Mouse (Mus musculus): ENCODE measurements around the gene Gimap9. TPM values are rescaled to one million over a fixed set of nuclear protein-coding genes. Genes with fewer than 3 reads are reported as not detected.

Gimap9 gene
- total and polyA plus RNA-seq, 2 experiments from 2014 or later = 1.2 to 2.1 TPM

- H3K4me1 ChIP-seq (ENCODE audit: insufficient read depth, low read length) = no peaks in the 10 kb centered on the region
Measured at GRCm38 (mm10) chr6:48675400-48675930, 464 bp upstream of the Gimap9 start.

DNA sequence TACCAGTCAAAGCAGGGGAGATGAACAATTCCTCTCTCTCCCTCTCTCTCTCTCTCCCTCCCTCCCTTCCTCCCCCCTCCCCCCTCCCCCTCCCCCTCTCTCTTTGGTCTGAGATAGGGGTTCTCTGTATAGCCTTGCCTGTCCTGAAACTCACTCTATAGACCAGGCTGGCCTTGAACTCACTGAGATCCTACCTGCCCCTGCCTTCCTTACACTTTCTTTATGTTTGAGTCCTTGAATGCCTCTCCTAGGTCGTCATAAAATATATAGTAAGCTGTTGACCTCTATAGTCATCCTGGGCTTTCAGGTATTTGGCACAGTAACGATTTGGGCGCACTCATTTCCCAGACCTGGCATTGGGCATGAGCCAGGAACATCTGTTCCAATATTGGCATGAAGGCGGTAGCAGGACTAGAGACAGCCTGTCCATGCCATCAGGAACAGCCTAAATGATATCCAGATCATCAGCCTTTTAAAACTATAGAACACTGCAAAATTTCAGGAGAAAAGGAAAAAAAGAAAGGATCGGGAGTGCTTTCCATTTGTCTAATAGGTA is 1.0 kb downstream of the Gimap9 start:
- Histone ChIP-seq H3K4me2 (ENCODE audit: low read depth, low read length) (no peak overlapping the region), H3K36me3 (ENCODE audit: insufficient read depth, low read length) (no peaks in the 10 kb centered on the region), H3K4me1 (ENCODE audit: insufficient read depth, low read length) (no peaks in the 10 kb centered on the region), H3K4me3 (ENCODE audit: low read length) (no peak overlapping the region), H3K9ac (replicated peaks; ENCODE audit: low read length) (no peak overlapping the region), H3K27ac (no peak overlapping the region), H3K9me3 (ENCODE audit: low read length) (no peaks in the 10 kb centered on the region), H3K27me3 (ENCODE audit: insufficient read depth, low read length) (no peaks in the 10 kb centered on the region)
- ATAC-seq = no peak
- DNase-seq (ENCODE audit: low spot score) = no peak
- 73% methylated on average over 5 of the region's 5 CpGs for WGBS
- no peak for TF ChIP-seq CTCF (IDR thresholded peaks at IDR 0.05; ENCODE audit: low read depth)

More at GRCm38 (mm10) chr6:48675400-48675930, 464 bp upstream of the Gimap9 start:
- DNase-seq (ENCODE audit: low spot score) (no peak), ATAC-seq (no peak)
- 44% methylated on average over 10 of the region's 10 CpGs for whole genome bisulfite sequencing
- no peak overlapping the region for H3K27ac ChIP-seq
- no peak overlapping the region for H3K9ac ChIP-seq (replicated peaks; ENCODE audit: low read length)
- peak overlapping the region; percentile 30; the same call in 1 of the 2 replicates for H3K4me2 ChIP-seq (ENCODE audit: low read depth, low read length)
- no peaks in the 10 kb centered on the region for H3K9me3 ChIP-seq (ENCODE audit: low read length)
- no peaks in the 10 kb centered on the region for H3K27me3 ChIP-seq (ENCODE audit: insufficient read depth, low read length)
- H3K4me3 ChIP-seq (ENCODE audit: low read length) = no peak overlapping the region
- no peak for TF ChIP-seq CTCF (IDR thresholded peaks at IDR 0.05; ENCODE audit: low read depth)
- no peaks in the 10 kb centered on the region for H3K36me3 ChIP-seq (ENCODE audit: insufficient read depth, low read length)

DNA sequence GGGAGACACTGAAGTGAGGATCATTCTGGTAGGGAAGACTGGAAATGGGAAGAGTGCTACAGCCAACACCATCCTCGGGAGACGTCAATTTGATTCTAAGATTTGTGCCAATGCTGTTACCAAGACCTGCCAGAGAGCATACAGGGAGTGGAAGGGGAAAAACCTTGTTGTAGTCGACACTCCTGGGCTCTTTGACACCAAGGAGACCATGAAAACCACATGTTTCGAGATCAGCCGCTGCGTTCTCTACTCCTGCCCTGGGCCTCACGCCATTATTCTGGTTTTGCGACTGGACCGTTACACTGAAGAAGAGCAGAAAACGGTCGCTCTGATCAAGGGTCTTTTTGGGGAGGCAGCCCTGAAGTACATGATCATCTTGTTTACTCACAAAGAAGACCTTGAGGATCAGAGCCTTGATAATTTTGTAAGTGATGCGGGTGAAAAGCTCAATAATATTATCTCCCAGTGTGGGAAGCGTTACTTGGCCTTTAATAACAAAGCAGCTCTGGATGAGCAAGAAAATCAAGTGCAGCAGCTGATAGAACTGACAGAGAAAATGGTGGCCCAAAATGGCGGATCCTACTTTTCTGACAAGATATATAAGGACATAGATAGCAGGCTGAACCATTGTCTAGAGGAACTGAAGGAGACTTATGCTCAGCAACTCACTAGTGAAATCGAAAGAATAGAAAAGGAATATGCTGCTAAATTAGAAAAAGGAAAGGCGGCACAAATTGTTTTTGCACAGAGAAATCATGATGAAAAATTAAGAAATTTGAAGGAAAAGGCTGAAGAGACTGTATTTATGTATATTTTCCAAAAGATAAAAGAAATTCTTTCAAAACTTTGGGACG is 1.8 kb downstream of the Gimap9 start:
- no peak overlapping the region for H3K9ac ChIP-seq (replicated peaks; ENCODE audit: low read length)
- no peak overlapping the region for H3K27ac ChIP-seq
- no peak overlapping the region for H3K4me2 ChIP-seq (ENCODE audit: low read depth, low read length)
- no peak overlapping the region for H3K4me3 ChIP-seq (ENCODE audit: low read length)
- 92% methylated on average over 17 of the region's 17 CpGs for WGBS
- ATAC-seq (no peak), DNase-seq (ENCODE audit: low spot score) (no peak)
- no peaks in the 10 kb centered on the region for H3K4me1 ChIP-seq (ENCODE audit: insufficient read depth, low read length)
- TF ChIP-seq CTCF (IDR thresholded peaks at IDR 0.05; ENCODE audit: low read depth) = no peak
- no peaks in the 10 kb centered on the region for H3K9me3 ChIP-seq (ENCODE audit: low read length)
- no peaks in the 10 kb centered on the region for H3K27me3 ChIP-seq (ENCODE audit: insufficient read depth, low read length)
- no peaks in the 10 kb centered on the region for H3K36me3 ChIP-seq (ENCODE audit: insufficient read depth, low read length)

DNA sequence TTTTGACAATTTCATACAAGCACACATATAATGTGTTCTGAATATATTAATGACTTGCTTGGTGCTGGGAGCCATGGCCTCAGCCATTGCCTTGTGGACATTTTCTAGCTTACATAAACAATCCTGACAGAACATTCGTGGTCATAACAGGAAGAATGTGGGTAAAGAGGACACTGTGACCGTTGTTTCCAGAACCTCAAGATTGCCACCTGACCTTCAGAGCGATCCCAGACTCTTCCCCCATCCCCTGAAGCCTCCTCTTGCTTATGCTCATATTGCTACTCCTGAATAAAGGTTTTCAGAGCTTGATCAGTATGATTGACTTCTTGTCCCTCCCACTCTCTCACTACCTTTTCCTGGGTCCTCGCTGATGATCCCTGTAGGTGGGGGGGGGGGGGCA is 2.5 kb downstream of the Gimap9 start:
- Histone ChIP-seq H3K9me3 (ENCODE audit: low read length) (no peaks in the 10 kb centered on the region), H3K4me3 (ENCODE audit: low read length) (no peak overlapping the region), H3K4me2 (ENCODE audit: low read depth, low read length) (no peak overlapping the region), H3K27me3 (ENCODE audit: insufficient read depth, low read length) (no peaks in the 10 kb centered on the region), H3K36me3 (ENCODE audit: insufficient read depth, low read length) (no peaks in the 10 kb centered on the region), H3K27ac (no peak overlapping the region), H3K9ac (replicated peaks; ENCODE audit: low read length) (no peak overlapping the region), H3K4me1 (ENCODE audit: insufficient read depth, low read length) (no peaks in the 10 kb centered on the region)
- no peak for TF ChIP-seq CTCF (IDR thresholded peaks at IDR 0.05; ENCODE audit: low read depth)
- no peak for ATAC-seq
- no peak for DNase-seq (ENCODE audit: low spot score)
- WGBS = 86% methylated on average over 4 of the region's 4 CpGs

- H3K36me3 ChIP-seq (ENCODE audit: insufficient read depth, low read length) = no peaks in the 10 kb centered on the region
- no peak overlapping the region for H3K27ac ChIP-seq
- H3K4me3 ChIP-seq (ENCODE audit: low read length) = no peak overlapping the region
- 89% methylated on average over 6 of the region's 6 CpGs for WGBS
- no peaks in the 10 kb centered on the region for H3K4me1 ChIP-seq (ENCODE audit: insufficient read depth, low read length)
- no peak for ATAC-seq
- no peak overlapping the region for H3K4me2 ChIP-seq (ENCODE audit: low read depth, low read length)
- no peaks in the 10 kb centered on the region for H3K9me3 ChIP-seq (ENCODE audit: low read length)
- DNase-seq (ENCODE audit: low spot score) = no peak
- no peaks in the 10 kb centered on the region for H3K27me3 ChIP-seq (ENCODE audit: insufficient read depth, low read length)
- no peak overlapping the region for H3K9ac ChIP-seq (replicated peaks; ENCODE audit: low read length)
- no peak for TF ChIP-seq CTCF (IDR thresholded peaks at IDR 0.05; ENCODE audit: low read depth)
Measured at GRCm38 (mm10) chr6:48679701-48680100, 3.8 kb downstream of the Gimap9 start.

GRCm38 (mm10) chr6:48680421-48680820 is 4.5 kb downstream of the Gimap9 start:
- Histone ChIP-seq H3K27ac (no peak overlapping the region), H3K4me3 (ENCODE audit: low read length) (no peak overlapping the region), H3K36me3 (ENCODE audit: insufficient read depth, low read length) (no peaks in the 10 kb centered on the region), H3K9ac (replicated peaks; ENCODE audit: low read length) (no peak overlapping the region), H3K27me3 (ENCODE audit: insufficient read depth, low read length) (no peaks in the 10 kb centered on the region), H3K4me1 (ENCODE audit: insufficient read depth, low read length) (no peaks in the 10 kb centered on the region), H3K9me3 (ENCODE audit: low read length) (no peaks in the 10 kb centered on the region), H3K4me2 (ENCODE audit: low read depth, low read length) (no peak overlapping the region)
- no peak for TF ChIP-seq CTCF (IDR thresholded peaks at IDR 0.05; ENCODE audit: low read depth)
- ATAC-seq = no peak
- DNase-seq (ENCODE audit: low spot score) = no peak
- 87% methylated on average over 5 of the region's 5 CpGs for WGBS
